In the genomic region with DNA sequence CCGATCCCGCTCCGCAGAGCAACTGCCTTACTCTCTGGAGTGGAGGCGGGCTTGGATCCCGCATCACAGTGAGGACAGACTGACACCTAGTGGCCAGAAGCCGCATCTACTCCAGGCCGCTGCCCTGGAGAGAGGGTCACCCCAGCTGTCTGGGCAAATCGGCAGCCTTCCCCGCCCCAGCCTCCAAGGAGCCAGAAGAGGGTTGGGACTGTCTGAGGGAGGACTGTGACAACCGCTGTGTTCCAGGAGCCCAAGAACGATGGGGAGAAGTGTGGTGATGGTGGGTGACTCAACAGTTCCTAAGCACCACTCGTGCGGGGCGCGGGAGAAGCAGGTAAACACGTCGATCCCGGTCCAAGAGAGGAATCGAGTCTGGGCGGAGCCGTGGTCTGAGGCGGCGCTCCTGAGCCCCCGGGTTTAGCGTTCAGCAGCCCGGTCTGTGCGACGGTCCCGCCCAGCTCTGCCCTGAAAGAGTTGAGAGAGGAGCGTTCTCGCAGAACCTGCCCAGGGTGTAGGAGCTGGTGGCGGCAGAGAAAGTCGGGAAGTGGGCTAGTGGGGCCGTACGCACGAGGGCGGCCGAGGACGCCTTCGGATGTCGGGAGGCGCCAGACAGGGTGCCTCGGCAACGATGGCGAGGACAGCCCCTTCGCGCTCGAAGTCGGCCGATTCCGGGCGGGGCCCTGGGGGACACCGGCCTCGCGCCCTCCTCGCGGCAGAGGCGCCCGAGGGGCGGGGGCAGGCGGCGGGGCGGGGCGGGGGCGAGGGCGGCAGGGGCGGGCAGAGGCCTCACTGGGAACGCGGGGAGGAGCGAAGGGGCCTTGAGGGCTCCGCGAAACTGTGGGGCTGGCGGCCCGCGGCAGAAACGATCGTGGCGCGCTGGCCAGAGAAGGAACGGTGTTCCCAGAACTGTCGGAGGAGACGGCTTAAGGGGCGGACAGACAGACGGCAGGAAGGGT, we compare ENCODE assay signal across 8 mouse cellular contexts. TPM values are rescaled to one million over a fixed set of nuclear protein-coding genes. Genes with fewer than 3 reads are reported as not detected.
DNase-seq lines count a peak whose midpoint lies in the region; ATAC-seq and TF ChIP-seq lines count a peak whose summit lies in the region.

No protein-coding gene starts in this region.

- peak overlapping the region; percentile 76 for H3K27ac ChIP-seq in bone marrow macrophage, adult 2 months (ENCODE audit: insufficient read depth, low read depth, low read length)
- peak overlapping the region; percentile 90 for H3K27ac ChIP-seq in embryonic fibroblast, embryonic 13.5 days (ENCODE audit: insufficient read depth, low read length)
- peak overlapping the region; percentile 94 for H3K27ac ChIP-seq in heart, embryonic 10.5 days
- peak overlapping the region; percentile 98 for H3K27ac ChIP-seq in kidney, embryonic 14.5 days (ENCODE audit: low read depth, low read length)
- H3K27ac ChIP-seq in limb, embryonic 14.5 days (replicated peaks; ENCODE audit: low read depth, low read length), result peak overlapping the region; percentile 94
- peak overlapping the region; percentile 76 for H3K27ac ChIP-seq in midbrain, embryonic 16.5 days (ENCODE audit: low read length)
- peak overlapping the region; percentile 96 for H3K27ac ChIP-seq in spleen, adult 2 months (ENCODE audit: insufficient read depth, low read length)

- TF ChIP-seq POLR2A in bone marrow macrophage, adult 2 months (IDR thresholded peaks at IDR 0.05; ENCODE audit: borderline replicate concordance, low read depth, low read length), result no peak
- TF ChIP-seq POLR2A in embryonic fibroblast, embryonic 13.5 days (IDR thresholded peaks at IDR 0.05; ENCODE audit: low read depth, low read length), result peak; percentile 72
- no peak for TF ChIP-seq POLR2A in limb, embryonic 14.5 days (IDR thresholded peaks at IDR 0.05; ENCODE audit: borderline replicate concordance, extremely low read depth, insufficient read depth, insufficient read length)
- no peak for TF ChIP-seq POLR2A in spleen, adult 2 months (IDR thresholded peaks at IDR 0.05; ENCODE audit: low read depth, low read length)

- peak; percentile 75 for ATAC-seq in kidney, embryonic 14.5 days (ENCODE audit: low FRiP score, low TSS enrichment)
- peak; percentile 86 for ATAC-seq in limb, embryonic 14.5 days (ENCODE audit: low FRiP score, low read depth)
- ATAC-seq in midbrain, embryonic 16.5 days, result peak; percentile 90

- no peaks in the 10 kb centered on the region for H3K9me3 ChIP-seq in heart, embryonic 10.5 days
- H3K9me3 ChIP-seq in kidney, embryonic 14.5 days (ENCODE audit: control insufficient read depth, low read length), result no peaks in the 10 kb centered on the region
- no peaks in the 10 kb centered on the region for H3K9me3 ChIP-seq in limb, embryonic 14.5 days (ENCODE audit: control insufficient read depth, low read length)
- no peaks in the 10 kb centered on the region for H3K9me3 ChIP-seq in midbrain, embryonic 16.5 days (replicated peaks; ENCODE audit: control insufficient read depth, low read length, poor library complexity, severe bottlenecking)

- TF ChIP-seq CTCF in bone marrow macrophage, adult 2 months (IDR thresholded peaks at IDR 0.05; ENCODE audit: low read depth, low read length), result peak; percentile 50
- TF ChIP-seq CTCF in embryonic fibroblast, embryonic 13.5 days (IDR thresholded peaks at IDR 0.05; ENCODE audit: borderline replicate concordance, insufficient read depth, low read length), result peak; percentile 88
- TF ChIP-seq CTCF in spleen, adult 2 months (IDR thresholded peaks at IDR 0.05; ENCODE audit: extremely low read depth, insufficient read depth, insufficient read length, insufficient replicate concordance), result peak; percentile 94

- peaks cover 31% of the 10 kb centered on the region for H3K36me3 ChIP-seq in heart, embryonic 10.5 days
- H3K36me3 ChIP-seq in kidney, embryonic 14.5 days (ENCODE audit: control insufficient read depth, insufficient read depth, low read length), result peaks cover 34% of the 10 kb centered on the region
- H3K36me3 ChIP-seq in limb, embryonic 14.5 days (ENCODE audit: control insufficient read depth, insufficient read depth, low read length), result peaks cover 31% of the 10 kb centered on the region
- H3K36me3 ChIP-seq in midbrain, embryonic 16.5 days (ENCODE audit: control insufficient read depth, insufficient read depth, low read length), result peaks cover 13% of the 10 kb centered on the region
- peaks cover 18% of the 10 kb centered on the region for H3K36me3 ChIP-seq in spleen, adult 2 months (ENCODE audit: control insufficient read depth, insufficient read depth, low read length)

- H3K27me3 ChIP-seq in heart, embryonic 10.5 days (ENCODE audit: insufficient read depth, poor library complexity, severe bottlenecking), result no peaks in the 10 kb centered on the region
- no peaks in the 10 kb centered on the region for H3K27me3 ChIP-seq in kidney, embryonic 14.5 days (ENCODE audit: control insufficient read depth, insufficient read depth, low read length)
- H3K27me3 ChIP-seq in limb, embryonic 14.5 days (ENCODE audit: control insufficient read depth, insufficient read depth, low read length), result no peaks in the 10 kb centered on the region
- no peaks in the 10 kb centered on the region for H3K27me3 ChIP-seq in midbrain, embryonic 16.5 days (ENCODE audit: control insufficient read depth, insufficient read depth, low read depth, low read length)
- H3K27me3 ChIP-seq in spleen, adult 2 months (ENCODE audit: control insufficient read depth, insufficient read depth, low read length), result no peaks in the 10 kb centered on the region

- peak overlapping the region; percentile 69 for H3K9ac ChIP-seq in kidney, embryonic 14.5 days (ENCODE audit: low read depth, low read length)
- peak overlapping the region; percentile 72 for H3K9ac ChIP-seq in limb, embryonic 14.5 days (ENCODE audit: low read depth, low read length, severe bottlenecking)
- peak overlapping the region; percentile 54 for H3K9ac ChIP-seq in midbrain, embryonic 16.5 days (ENCODE audit: low read depth, low read length)

- H3K4me1 ChIP-seq in bone marrow macrophage, adult 2 months (ENCODE audit: control insufficient read depth, insufficient read depth, low read length), result peaks cover 13% of the 10 kb centered on the region
- peaks cover 5% of the 10 kb centered on the region for H3K4me1 ChIP-seq in embryonic fibroblast, embryonic 13.5 days (ENCODE audit: control insufficient read depth, insufficient read depth, low read length)
- H3K4me1 ChIP-seq in heart, embryonic 10.5 days, result peaks cover 56% of the 10 kb centered on the region
- peaks cover 32% of the 10 kb centered on the region for H3K4me1 ChIP-seq in kidney, embryonic 14.5 days (ENCODE audit: control insufficient read depth, insufficient read depth, low read length)
- H3K4me1 ChIP-seq in limb, embryonic 14.5 days (ENCODE audit: control insufficient read depth, insufficient read depth, low read length), result peaks cover 36% of the 10 kb centered on the region
- peaks cover 30% of the 10 kb centered on the region for H3K4me1 ChIP-seq in midbrain, embryonic 16.5 days (ENCODE audit: control insufficient read depth, insufficient read depth, low read length)
- peaks cover 8% of the 10 kb centered on the region for H3K4me1 ChIP-seq in spleen, adult 2 months (ENCODE audit: control insufficient read depth, insufficient read depth, insufficient read length)

- peak overlapping the region; percentile 59 for H3K4me2 ChIP-seq in kidney, embryonic 14.5 days (replicated peaks; ENCODE audit: low read depth, low read length)
- H3K4me2 ChIP-seq in limb, embryonic 14.5 days (replicated peaks; ENCODE audit: low read depth, low read length, severe bottlenecking), result peak overlapping the region; percentile 97
- peak overlapping the region; percentile 74 for H3K4me2 ChIP-seq in midbrain, embryonic 16.5 days (ENCODE audit: low read length)

- peak overlapping the region; percentile 83 for H3K4me3 ChIP-seq in bone marrow macrophage, adult 2 months (ENCODE audit: insufficient read depth, low read length)
- peak overlapping the region; percentile 63 for H3K4me3 ChIP-seq in embryonic fibroblast, embryonic 13.5 days (ENCODE audit: insufficient read depth, low read length)
- peak overlapping the region; percentile 76 for H3K4me3 ChIP-seq in heart, embryonic 10.5 days
- H3K4me3 ChIP-seq in kidney, embryonic 14.5 days (ENCODE audit: low read length), result peak overlapping the region; percentile 60
- H3K4me3 ChIP-seq in limb, embryonic 14.5 days (replicated peaks; ENCODE audit: low read length), result peak overlapping the region; percentile 46
- peak overlapping the region; percentile 35 for H3K4me3 ChIP-seq in midbrain, embryonic 16.5 days (ENCODE audit: low read depth, low read length)
- peak overlapping the region; percentile 92 for H3K4me3 ChIP-seq in spleen, adult 2 months (ENCODE audit: extremely low read depth, insufficient read depth, insufficient read length)

- DNase-seq in B cell, adult 2 months, result peak; percentile 91
- DNase-seq in heart, embryonic 10.5 days (ENCODE audit: low spot score), result peak; percentile 97
- DNase-seq in limb, embryonic 14.5 days (ENCODE audit: low spot score), result peak; percentile 95
- peak; percentile 71 to 89 for DNase-seq in spleen, adult 2 months (ENCODE audit: low read depth in 1 of 2, low spot score in 2 of 2)

- WGBS in heart, embryonic 10.5 days, result under 1% methylated on average over 84 of the region's 84 CpGs
- WGBS in kidney, embryonic 14.5 days, result under 1% methylated on average over 66 of the region's 84 CpGs
- 0% methylated on average over 50 of the region's 84 CpGs for WGBS in limb, embryonic 14.5 days
- WGBS in midbrain, embryonic 16.5 days, result under 1% methylated on average over 56 of the region's 84 CpGs
- under 1% methylated on average over 77 of the region's 84 CpGs for WGBS in spleen, adult 2 months

RNA-seq across cellular contexts. Expression of a gene that starts 1.7 kb away (rescaled TPM):
- polyA plus RNA-seq in bone marrow macrophage, adult 2 months (2012; ENCODE audit: insufficient read depth, insufficient read length, missing spikeins), result 2.2 and 2.5 TPM in 2 replicates
- 13.6 and 15.3 TPM in 2 replicates for polyA plus RNA-seq in embryonic fibroblast, embryonic 13.5 days (2011; ENCODE audit: insufficient read length, low read depth, missing spikeins)
- polyA plus RNA-seq in heart, embryonic 10.5 days (2016; fragmentation: Nextera tagmentation; extraction: Ambion mirVana), result 16.9 and 18.7 TPM in 2 replicates
- 23.1 and 28.1 TPM in 2 replicates for polyA plus RNA-seq in kidney, embryonic 14.5 days (2014; fragmentation: Nextera tagmentation; extraction: Ambion mirVana)
- 43.3 and 48.4 TPM in 2 replicates for polyA plus RNA-seq in limb, embryonic 14.5 days (2012; rRNA removed)
- 19.4 and 21.4 TPM in 2 replicates for polyA plus RNA-seq in limb, embryonic 14.5 days (2014; fragmentation: Nextera tagmentation; extraction: Ambion mirVana)
- 7.4 and 10.1 TPM in 2 replicates for polyA plus RNA-seq in midbrain, embryonic 16.5 days (2015; fragmentation: Nextera tagmentation; extraction: Ambion mirVana)
- 10.4 and 16.9 TPM in 2 replicates for polyA plus RNA-seq in spleen, adult 2 months (2012; rRNA removed)

RNA-seq across cellular contexts. Expression of a gene that starts 1.7 kb away (rescaled TPM):
- polyA plus RNA-seq in bone marrow macrophage, adult 2 months (2012; ENCODE audit: insufficient read depth, insufficient read length, missing spikeins), result 4.8 and 5.2 TPM in 2 replicates
- 12.0 and 17.9 TPM in 2 replicates for polyA plus RNA-seq in embryonic fibroblast, embryonic 13.5 days (2011; ENCODE audit: insufficient read length, low read depth, missing spikeins)
- polyA plus RNA-seq in heart, embryonic 10.5 days (2016; fragmentation: Nextera tagmentation; extraction: Ambion mirVana), result 15.3 and 16.5 TPM in 2 replicates
- polyA plus RNA-seq in kidney, embryonic 14.5 days (2014; fragmentation: Nextera tagmentation; extraction: Ambion mirVana), result 15.8 and 20.6 TPM in 2 replicates
- polyA plus RNA-seq in limb, embryonic 14.5 days (2012; rRNA removed), result 38.3 and 46.4 TPM in 2 replicates
- polyA plus RNA-seq in limb, embryonic 14.5 days (2014; fragmentation: Nextera tagmentation; extraction: Ambion mirVana), result 11.9 and 17.2 TPM in 2 replicates
- polyA plus RNA-seq in midbrain, embryonic 16.5 days (2015; fragmentation: Nextera tagmentation; extraction: Ambion mirVana), result 4.8 and 6.6 TPM in 2 replicates
- polyA plus RNA-seq in spleen, adult 2 months (2012; rRNA removed), result 17.6 and 20.4 TPM in 2 replicates

RNA-seq across cellular contexts. Expression of a gene that starts 5.2 kb away (rescaled TPM):
- polyA plus RNA-seq in bone marrow macrophage, adult 2 months (2012; ENCODE audit: insufficient read depth, insufficient read length, missing spikeins), result 867 and 1,013 TPM in 2 replicates
- 2,180 and 2,276 TPM in 2 replicates for polyA plus RNA-seq in embryonic fibroblast, embryonic 13.5 days (2011; ENCODE audit: insufficient read length, low read depth, missing spikeins)
- 863 and 999 TPM in 2 replicates for polyA plus RNA-seq in heart, embryonic 10.5 days (2016; fragmentation: Nextera tagmentation; extraction: Ambion mirVana)
- polyA plus RNA-seq in kidney, embryonic 14.5 days (2014; fragmentation: Nextera tagmentation; extraction: Ambion mirVana), result 1,650 and 2,291 TPM in 2 replicates
- 1,666 and 3,231 TPM in 2 replicates for polyA plus RNA-seq in limb, embryonic 14.5 days (2012; rRNA removed)
- 1,710 and 1,819 TPM in 2 replicates for polyA plus RNA-seq in limb, embryonic 14.5 days (2014; fragmentation: Nextera tagmentation; extraction: Ambion mirVana)
- polyA plus RNA-seq in midbrain, embryonic 16.5 days (2015; fragmentation: Nextera tagmentation; extraction: Ambion mirVana), result 698 and 713 TPM in 2 replicates
- polyA plus RNA-seq in spleen, adult 2 months (2012; rRNA removed), result 126 and 169 TPM in 2 replicates

RNA-seq across cellular contexts. Expression of a gene that starts 10.0 kb away (rescaled TPM):
- 28.8 and 30.5 TPM in 2 replicates for polyA plus RNA-seq in bone marrow macrophage, adult 2 months (2012; ENCODE audit: insufficient read depth, insufficient read length, missing spikeins)
- 112 and 127 TPM in 2 replicates for polyA plus RNA-seq in embryonic fibroblast, embryonic 13.5 days (2011; ENCODE audit: insufficient read length, low read depth, missing spikeins)
- polyA plus RNA-seq in heart, embryonic 10.5 days (2016; fragmentation: Nextera tagmentation; extraction: Ambion mirVana), result 63.2 and 88.1 TPM in 2 replicates
- 128 and 156 TPM in 2 replicates for polyA plus RNA-seq in kidney, embryonic 14.5 days (2014; fragmentation: Nextera tagmentation; extraction: Ambion mirVana)
- 163 and 228 TPM in 2 replicates for polyA plus RNA-seq in limb, embryonic 14.5 days (2012; rRNA removed)
- 171 and 181 TPM in 2 replicates for polyA plus RNA-seq in limb, embryonic 14.5 days (2014; fragmentation: Nextera tagmentation; extraction: Ambion mirVana)
- 49.9 and 55.7 TPM in 2 replicates for polyA plus RNA-seq in midbrain, embryonic 16.5 days (2015; fragmentation: Nextera tagmentation; extraction: Ambion mirVana)
- 10.8 and 15.6 TPM in 2 replicates for polyA plus RNA-seq in spleen, adult 2 months (2012; rRNA removed)

RNA-seq across cellular contexts. Expression of a gene that starts 12.8 kb away (rescaled TPM):
- polyA plus RNA-seq in bone marrow macrophage, adult 2 months (2012; ENCODE audit: insufficient read depth, insufficient read length, missing spikeins), result 0.68 TPM in 1 of 2 replicates, not detected in the other
- polyA plus RNA-seq in embryonic fibroblast, embryonic 13.5 days (2011; ENCODE audit: insufficient read length, low read depth, missing spikeins), result 40.5 and 45.1 TPM in 2 replicates
- polyA plus RNA-seq in heart, embryonic 10.5 days (2016; fragmentation: Nextera tagmentation; extraction: Ambion mirVana), result 57.9 and 88.7 TPM in 2 replicates
- 68.2 and 111 TPM in 2 replicates for polyA plus RNA-seq in kidney, embryonic 14.5 days (2014; fragmentation: Nextera tagmentation; extraction: Ambion mirVana)
- polyA plus RNA-seq in limb, embryonic 14.5 days (2012; rRNA removed), result 159 and 212 TPM in 2 replicates
- 59.0 and 67.7 TPM in 2 replicates for polyA plus RNA-seq in limb, embryonic 14.5 days (2014; fragmentation: Nextera tagmentation; extraction: Ambion mirVana)
- 83.8 and 93.2 TPM in 2 replicates for polyA plus RNA-seq in midbrain, embryonic 16.5 days (2015; fragmentation: Nextera tagmentation; extraction: Ambion mirVana)
- 43.4 and 54.3 TPM in 2 replicates for polyA plus RNA-seq in spleen, adult 2 months (2012; rRNA removed)

Comparison
In these comparisons a context has a peak if more than half of its experiments do, and no peak if none do; other contexts are left out.
1. Peak in every context shown above with its lines: DNase-seq, ATAC-seq, H3K4me3 ChIP-seq and H3K27ac ChIP-seq.
2. H3K4me3 ChIP-seq: peak in every context shown above with its lines; median percentile 92 in spleen, adult 2 months; 83 in bone marrow macrophage, adult 2 months; 76 in heart, embryonic 10.5 days; 63 in embryonic fibroblast, embryonic 13.5 days; 60 in kidney, embryonic 14.5 days; 46 in limb, embryonic 14.5 days; 35 in midbrain, embryonic 16.5 days.